In the genomic region with DNA sequence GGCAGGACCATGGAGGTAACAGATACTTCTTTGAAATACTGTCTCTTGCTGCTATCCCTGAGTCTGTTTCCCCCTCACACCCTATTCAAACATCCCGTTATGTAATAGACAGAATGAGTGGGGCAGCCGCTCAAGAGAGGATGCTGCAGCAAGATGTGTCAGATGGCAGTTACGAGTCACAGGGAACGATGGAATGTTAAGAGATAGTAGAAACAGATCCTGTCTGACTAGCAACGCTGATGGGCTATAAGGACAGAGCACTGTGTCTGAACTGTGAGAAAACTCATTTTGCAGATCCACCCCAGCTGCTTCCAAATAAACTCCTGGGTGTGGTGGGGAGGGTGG, we compare ENCODE assay signal across 10 mouse cellular contexts. TPM values are rescaled to one million over a fixed set of nuclear protein-coding genes. Genes with fewer than 3 reads are reported as not detected.
DNase-seq lines count a peak whose midpoint lies in the region; TF ChIP-seq lines count a peak whose summit lies in the region.
"Had no signal": no experiment of that assay in that cellular context is flagged by ENCODE, and none has a peak within 500 bp of the region (broad histone marks: within the 10 kb centered on the region; RNA-seq: fewer than 3 reads in every experiment).

No protein-coding gene starts in this region.

- no peak for TF ChIP-seq CTCF in brain, embryonic 14.5 days (IDR thresholded peaks at IDR 0.05; ENCODE audit: borderline replicate concordance, extremely low read depth, insufficient read depth, insufficient read length)

- peak; percentile 59 to 78 for DNase-seq in layer of hippocampus, adult 18-20 months (ENCODE audit: low spot score in 2 of 2)
- no peak for DNase-seq in layer of hippocampus, adult 9-10 months (ENCODE audit: low spot score)
- DNase-seq in 416B (ENCODE audit: low read depth), result peak; percentile 46
- peak; percentile 35 for DNase-seq in brain, embryonic 14.5 days (ENCODE audit: low read depth)
- DNase-seq in layer of hippocampus, adult 9-11 months, result peak; percentile 63
- no peak for DNase-seq in retina, embryonic 14.5 days (ENCODE audit: low spot score)
- DNase-seq in urinary bladder, postnatal 25 days (ENCODE audit: low spot score), result no peak
- no peak for DNase-seq in urinary bladder, postnatal 10 days (ENCODE audit: low spot score)
- DNase-seq: kidney, adult 8-10 months; retina, postnatal 1 day had no signal

- no peak for TF ChIP-seq POLR2A in brain, embryonic 14.5 days (IDR thresholded peaks at IDR 0.05; ENCODE audit: borderline replicate concordance, extremely low read depth, insufficient read depth, insufficient read length, poor library complexity, severe bottlenecking)

RNA-seq across cellular contexts. Expression of gene Dars, which starts 23.9 kb away (rescaled TPM):
- total RNA-seq in layer of hippocampus, adult 18-20 months (2021), result 10 to 100 TPM; 66.5 to 68.7 TPM
- 47.7 and 55.3 TPM in 2 replicates for polyA plus RNA-seq in brain, embryonic 14.5 days (2012; rRNA removed)

Comparison
In these comparisons a context has a peak if more than half of its experiments do, and no peak if none do; other contexts are left out.
1. DNase-seq: peak in layer of hippocampus, adult 18-20 months (2 of 2), 416B (single experiment), brain, embryonic 14.5 days (single experiment) and layer of hippocampus, adult 9-11 months (single experiment); none in layer of hippocampus, adult 9-10 months (single experiment), retina, embryonic 14.5 days (single experiment), urinary bladder, postnatal 25 days (single experiment) and urinary bladder, postnatal 10 days (single experiment).